Mouse (Mus musculus): Measurements from ENCODE around the gene Sec14l5.
"Not testable (repeated sequence)": the region's sequence is repeated elsewhere in the genome, so short reads cannot be mapped to it uniquely, and the experiment has no call there.

The Sec14l5 gene

GRCm38 (mm10) chr16:5214126-5214525 is 67.2 kb downstream of the Sec14l5 start:
- DNase-seq (ENCODE audit: low spot score in 2 of 2), result no peak

GRCm38 (mm10) chr16:5216686-5217085 is 69.8 kb downstream of the Sec14l5 start:
- no peak for DNase-seq (ENCODE audit: low spot score in 2 of 2)

DNA sequence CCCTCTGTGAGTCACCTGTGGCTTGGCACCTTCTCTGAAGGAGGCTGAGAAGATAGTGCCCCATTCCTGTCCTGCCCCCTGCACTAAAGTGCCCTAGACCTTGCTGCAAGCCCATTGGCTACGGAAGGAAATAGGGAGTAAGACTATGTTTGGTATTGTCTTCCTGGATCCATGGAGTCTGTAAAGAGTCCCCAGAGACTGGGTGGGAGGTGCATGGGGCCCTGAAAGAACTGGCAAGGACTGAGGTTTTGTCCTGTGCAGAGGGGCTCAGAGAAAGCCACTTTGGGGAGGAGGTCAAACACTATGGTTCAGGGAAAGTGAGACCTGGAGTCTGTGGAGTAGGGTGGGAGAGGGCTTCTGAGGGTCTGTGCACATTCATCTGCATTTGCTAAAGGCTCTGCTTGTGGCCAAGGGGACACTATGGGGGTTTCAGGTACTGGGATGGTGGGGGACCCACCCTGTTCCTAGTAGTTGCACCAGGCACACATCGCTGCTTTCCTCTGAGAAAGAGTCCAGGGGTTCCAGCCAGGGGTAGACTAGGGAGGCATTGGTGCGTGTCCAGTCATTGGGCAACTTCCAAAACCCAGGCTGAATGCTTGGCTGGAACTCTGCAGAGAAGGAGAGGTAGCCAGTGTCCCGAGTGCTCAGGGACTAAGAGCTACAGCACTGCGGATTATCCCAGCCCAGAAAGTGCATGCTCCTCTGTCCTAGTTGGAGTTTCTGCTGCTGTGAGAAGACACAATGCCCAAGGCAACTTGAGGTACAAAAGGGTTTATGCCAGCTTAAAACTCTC is 70.6 kb downstream of the Sec14l5 start:
- no peak for DNase-seq (ENCODE audit: low spot score in 2 of 2)

DNA sequence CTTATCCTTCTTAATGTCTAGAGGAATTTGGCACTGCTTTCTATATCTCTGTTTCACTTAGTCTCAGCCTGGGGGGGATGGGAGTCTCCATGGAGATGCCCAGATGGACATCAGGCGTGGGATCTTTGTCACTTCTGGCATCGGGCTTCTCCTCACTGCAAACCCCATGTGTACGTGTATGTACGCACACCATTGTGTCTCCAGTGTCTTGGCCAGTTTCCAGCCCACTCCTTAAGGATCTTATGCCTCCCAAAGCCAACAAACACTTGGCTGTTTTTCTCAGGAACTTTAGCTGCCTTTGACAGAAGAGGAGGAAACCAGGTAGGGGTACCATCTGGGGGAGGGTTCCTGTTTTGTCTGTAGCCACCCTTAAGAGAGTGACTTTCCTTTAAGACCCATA is 74.5 kb downstream of the Sec14l5 start:
- DNase-seq (ENCODE audit: low spot score in 2 of 2), result no peak

GRCm38 (mm10) chr16:5222140-5222539 is 75.2 kb downstream of the Sec14l5 start, which contains the start of gene AU021092:
Gene AU021092, minus strand, starts transcription at chr16:5222299.
- DNase-seq (ENCODE audit: low spot score in 2 of 2), result no peak

- not testable (repeated sequence) for DNase-seq (ENCODE audit: low spot score in 2 of 2)
These were observed 79.6 kb downstream of the Sec14l5 start for GRCm38 (mm10) chr16:5226534-5226933.

- not testable (repeated sequence) for DNase-seq (ENCODE audit: low spot score in 2 of 2)
These were observed 80.6 kb downstream of the Sec14l5 start for GRCm38 (mm10) chr16:5227501-5227900.

DNA sequence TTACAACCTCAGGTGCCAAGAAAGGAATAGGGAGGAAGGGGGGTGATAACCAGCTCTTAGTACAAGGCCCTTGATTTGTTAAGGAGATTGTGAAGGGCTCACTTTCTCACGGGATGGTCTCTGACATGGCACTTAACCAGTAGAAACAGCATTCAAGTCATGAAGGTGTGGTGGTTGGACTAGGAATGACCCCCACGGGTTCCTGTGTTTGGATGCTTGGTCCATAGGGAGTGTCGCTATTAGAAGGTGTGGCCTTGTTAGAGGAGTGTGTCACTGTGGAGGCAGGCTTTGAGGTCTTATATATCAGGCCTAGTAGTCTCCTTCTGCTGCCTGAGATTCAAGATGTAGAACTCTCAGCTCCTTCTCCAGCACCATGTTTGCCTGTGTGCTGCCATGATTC is 81.2 kb downstream of the Sec14l5 start:
- DNase-seq (ENCODE audit: low spot score in 2 of 2), result not testable (repeated sequence)

DNA sequence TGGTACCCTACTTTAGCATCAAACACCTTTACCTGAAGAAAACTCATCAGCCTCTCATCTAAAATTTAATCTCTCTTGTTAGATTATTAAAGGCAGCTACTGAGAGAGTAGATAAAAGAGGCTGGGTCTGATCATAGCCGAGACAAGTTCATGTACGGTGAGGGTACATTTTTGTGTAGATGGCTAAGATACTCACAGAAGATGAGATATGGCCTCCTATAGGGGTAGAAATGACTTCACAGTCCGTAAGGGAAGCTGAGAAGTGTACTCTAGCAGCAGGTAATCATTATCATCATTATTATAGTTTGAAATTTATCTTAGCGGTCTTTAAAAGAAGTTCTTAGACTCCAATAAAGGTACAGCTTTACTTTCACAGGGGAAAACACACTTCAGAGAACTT is 86.1 kb downstream of the Sec14l5 start:
- no peak for DNase-seq (ENCODE audit: low spot score in 2 of 2)

DNA sequence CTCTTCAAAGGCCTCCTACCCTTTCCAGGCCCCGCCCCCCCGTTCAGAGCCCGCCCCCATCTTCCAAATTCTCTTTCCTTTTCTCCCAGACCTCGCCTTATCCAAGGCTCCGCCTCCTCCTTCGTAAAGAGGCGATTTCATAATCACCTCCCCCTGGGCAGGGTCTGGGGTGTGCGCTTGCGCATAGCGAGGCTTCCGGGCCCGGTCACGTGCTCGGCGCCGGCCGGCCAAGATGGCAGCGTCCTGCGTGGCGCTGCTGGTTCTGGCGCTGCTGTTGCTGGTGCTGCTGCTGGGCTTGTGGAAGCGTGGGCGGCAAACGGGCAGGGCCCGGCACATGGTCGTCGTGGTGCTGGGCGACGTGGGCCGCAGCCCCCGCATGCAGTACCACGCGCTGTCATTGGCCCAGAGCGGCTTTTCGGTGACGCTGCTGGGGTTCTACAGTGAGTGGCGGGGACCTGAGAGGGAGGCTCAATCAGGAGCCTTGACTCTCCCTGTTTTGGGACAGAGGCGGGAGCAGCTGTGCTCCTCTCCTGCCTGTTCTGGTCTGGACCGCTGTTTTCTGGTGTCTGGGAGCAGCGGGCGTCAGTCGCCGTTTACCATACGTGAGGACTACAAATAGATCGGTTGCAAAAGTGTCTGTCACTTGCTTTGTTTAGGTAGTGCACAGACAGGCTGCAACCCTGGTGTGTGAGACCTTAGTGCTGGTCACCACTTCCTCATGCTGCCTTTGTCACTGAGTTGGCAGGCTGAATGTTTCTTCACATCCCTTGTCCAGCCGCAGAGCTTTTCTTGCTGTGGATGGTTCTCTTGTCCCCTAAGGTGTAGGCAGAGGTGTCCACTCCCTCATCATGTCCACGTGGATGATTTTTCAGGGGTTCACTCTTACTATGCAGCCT is 86.8 kb downstream of the Sec14l5 start, which contains the start of gene Alg1:
Alg1 (plus strand) TSS at position 204 of the 896 bp plus-strand sequence.
- DNase-seq (ENCODE audit: low spot score in 2 of 2), result peak; percentile 83 to 90
